Mouse (Mus musculus) regulatory T cell (primary cell): ENCODE data around the gene Gpr68.

Experiments
- in situ Hi-C: fragments of 300-600 bp; cut with MboI, MseI; formaldehyde crosslinking; loops from one replicate; pipeline ENCODE4 v1.15.1; 2025; ENCODE audit warnings: high pct_unique_total_duplicates

The Gpr68 gene

GRCm38 (mm10) chr12:100924646-100925339 is 16.8 kb upstream of the Gpr68 start:
- in situ Hi-C loops = no loop called here

- in situ Hi-C loops = loop anchor here (5.0 kb wide), 1 partner anchor 58 kb away; no protein-coding TSS in a partner anchor
These were observed 2.7 kb upstream of the Gpr68 start for GRCm38 (mm10) chr12:100910731-100911130.

GRCm38 (mm10) chr12:100909765-100910164 is 1.8 kb upstream of the Gpr68 start:
- in situ Hi-C loops = loop anchor here (5.0 kb wide), 1 partner anchor 57 kb away; no protein-coding TSS in a partner anchor

- in situ Hi-C loops = no loop called here
These were observed 468 bp upstream of the Gpr68 start for GRCm38 (mm10) chr12:100908298-100909034.

GRCm38 (mm10) chr12:100906861-100907260 is 1.1 kb downstream of the Gpr68 start:
- in situ Hi-C loops = no loop called here

- in situ Hi-C loops = no loop called here
These were observed 4.2 kb downstream of the Gpr68 start for GRCm38 (mm10) chr12:100903761-100904160.

GRCm38 (mm10) chr12:100901386-100901785 is 6.6 kb downstream of the Gpr68 start:
- in situ Hi-C loops = no loop called here

- in situ Hi-C loops = no loop called here
These were observed 7.1 kb downstream of the Gpr68 start for GRCm38 (mm10) chr12:100900901-100901300.

GRCm38 (mm10) chr12:100899111-100899640 is 8.8 kb downstream of the Gpr68 start:
- in situ Hi-C loops = no loop called here

GRCm38 (mm10) chr12:100897736-100898650 is 10.0 kb downstream of the Gpr68 start:
- in situ Hi-C loops = no loop called here

- in situ Hi-C loops = no loop called here
These were observed 11.3 kb downstream of the Gpr68 start for GRCm38 (mm10) chr12:100896661-100897060.

- in situ Hi-C loops = no loop called here
These were observed 12.5 kb downstream of the Gpr68 start for GRCm38 (mm10) chr12:100895504-100895903.

- in situ Hi-C loops = no loop called here
These were observed 17.4 kb downstream of the Gpr68 start for GRCm38 (mm10) chr12:100890548-100890947.

GRCm38 (mm10) chr12:100887801-100888258 is 20.2 kb downstream of the Gpr68 start:
- in situ Hi-C loops = no loop called here

GRCm38 (mm10) chr12:100886877-100887276 is 21.1 kb downstream of the Gpr68 start:
- in situ Hi-C loops = no loop called here

GRCm38 (mm10) chr12:100885585-100885984 is 22.4 kb downstream of the Gpr68 start:
- in situ Hi-C loops = no loop called here

- in situ Hi-C loops = no loop called here
These were observed 24.8 kb downstream of the Gpr68 start for GRCm38 (mm10) chr12:100883168-100883567.

- in situ Hi-C loops = no loop called here
These were observed 29.4 kb downstream of the Gpr68 start for GRCm38 (mm10) chr12:100878556-100878955.

GRCm38 (mm10) chr12:100877936-100878335 is 30.1 kb downstream of the Gpr68 start:
- in situ Hi-C loops = no loop called here

- in situ Hi-C loops = no loop called here
These were observed 32.0 kb downstream of the Gpr68 start for GRCm38 (mm10) chr12:100875960-100876359.

GRCm38 (mm10) chr12:100875553-100875952 is 32.4 kb downstream of the Gpr68 start:
- in situ Hi-C loops = no loop called here
